Mouse (Mus musculus) olfactory bulb, adult 2 months (tissue): ENCODE results near the gene Foxl2.

Experiments
- CTCF ChIP-seq: fragments of 200-500 bp; IDR thresholded peaks from 2 replicates; pipeline ENCODE4 v1.5.1; 2012; ENCODE audit warnings: low read depth, mild to moderate bottlenecking, low read length, moderate library complexity; ENCODE audit not compliant: insufficient read depth
- POLR2A ChIP-seq: fragments of 200-500 bp; IDR thresholded peaks from 2 replicates; pipeline ENCODE4 v1.6.1; 2012; ENCODE audit warnings: mild to moderate bottlenecking, low read depth, low read length, moderate library complexity; ENCODE audit not compliant: insufficient read depth

DNA sequence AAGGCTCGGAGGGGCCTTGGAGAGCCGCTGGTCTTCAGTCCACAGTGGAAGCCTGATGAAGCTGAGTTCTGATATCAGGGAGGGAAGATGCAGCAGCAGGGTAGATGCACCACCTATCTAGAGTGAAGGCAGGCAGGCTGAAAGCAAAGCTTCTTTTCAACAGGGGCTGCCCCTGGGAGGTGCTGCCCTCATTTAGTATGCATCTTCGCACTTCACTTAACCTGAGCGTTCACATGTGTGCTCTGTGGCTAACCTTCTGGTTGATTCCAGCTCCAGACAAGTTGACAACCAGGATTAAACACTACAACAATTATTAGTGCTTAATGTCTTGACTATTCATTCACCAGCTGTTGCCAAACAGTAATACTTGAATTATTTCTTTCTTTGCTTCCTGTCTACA, 39.0 kb downstream of the Foxl2 start:
- TF ChIP-seq CTCF: no peak
- no peak for TF ChIP-seq POLR2A
